Mouse (Mus musculus) ES-Bruce4 (cell line): Measurements from ENCODE around the gene Qars. TPM values are rescaled to one million over a fixed set of nuclear protein-coding genes. Genes with fewer than 3 reads are reported as not detected.

ENCODE experiments used
- H3K27ac ChIP-seq: 2 replicates; pipeline ENCODE4 v1.5.1; 2012; ENCODE audit warnings: low read length, inconsistent platforms; ENCODE audit not compliant: insufficient read depth
- H3K27me3 ChIP-seq: 2 replicates; pipeline ENCODE4 v1.6.1; 2012; ENCODE audit warnings: mild to moderate bottlenecking, low read length, inconsistent platforms; ENCODE audit not compliant: control insufficient read depth, poor library complexity, insufficient read depth, severe bottlenecking
- H3K36me3 ChIP-seq: 2 replicates; pipeline ENCODE4 v1.6.1; 2012; ENCODE audit warnings: inconsistent platforms, mild to moderate bottlenecking, low read length, moderate library complexity; ENCODE audit not compliant: control insufficient read depth, poor library complexity, insufficient read depth, severe bottlenecking
- H3K4me1 ChIP-seq: one replicate; pipeline ENCODE4 v1.8.1; 2011; ENCODE audit warnings: low read length; ENCODE audit not compliant: control insufficient read depth, insufficient read depth
- H3K4me3 ChIP-seq: 2 replicates; pipeline ENCODE4 v1.5.1; 2011; ENCODE audit warnings: low read depth, mild to moderate bottlenecking, low read length
- H3K9ac ChIP-seq: 2 replicates; pipeline ENCODE4 v1.6.1; 2012; ENCODE audit warnings: low read depth, mild to moderate bottlenecking, inconsistent platforms; ENCODE audit not compliant: poor library complexity, severe bottlenecking
- H3K9me3 ChIP-seq: replicated peaks from 2 replicates; pipeline ENCODE4 v1.6.1; 2012; ENCODE audit warnings: mild to moderate bottlenecking, low read length, inconsistent platforms; ENCODE audit not compliant: control insufficient read depth, poor library complexity, insufficient read depth, severe bottlenecking
- CTCF ChIP-seq: IDR thresholded peaks from one replicate; pipeline ENCODE4 v1.8.1; 2011; ENCODE audit warnings: low read depth, low read length
- EP300 ChIP-seq: IDR thresholded peaks from 2 replicates; pipeline ENCODE4 v1.6.1; 2011; ENCODE audit warnings: low read depth, low read length; ENCODE audit not compliant: insufficient read depth
- POLR2A ChIP-seq: IDR thresholded peaks from one replicate; pipeline ENCODE4 v1.8.1; 2011; ENCODE audit warnings: low read length; ENCODE audit not compliant: insufficient read depth
- polyA plus RNA-seq: library from polyadenylated mRNA; stranded (reverse); fragments of >200 nt; gene quantifications from 2 replicates; pipeline ENCODE4 v1.2.4, GENCODE M21; 2011; ENCODE audit warnings: low read depth; ENCODE audit not compliant: missing spikeins, insufficient read depth, insufficient read length

The Qars gene
- polyA plus RNA-seq, 1 experiment, result 395 TPM

- H3K4me1 ChIP-seq, result no peaks in the 10 kb centered on the region
- H3K4me3 ChIP-seq, result no peak overlapping the region
- no peaks in the 10 kb centered on the region for H3K9me3 ChIP-seq
- no peak overlapping the region for H3K9ac ChIP-seq
- no peak for TF ChIP-seq CTCF
- no peak for TF ChIP-seq EP300
- TF ChIP-seq POLR2A, result no peak
- no peaks in the 10 kb centered on the region for H3K27me3 ChIP-seq
- no peak overlapping the region for H3K27ac ChIP-seq
- H3K36me3 ChIP-seq, result peaks cover 80% of the 10 kb centered on the region
These were observed 23.4 kb downstream of the Qars start for GRCm38 (mm10) chr9:108530954-108531353.

GRCm38 (mm10) chr9:108531496-108531895, 24.0 kb downstream of the Qars start:
- Histone ChIP-seq H3K4me1 (no peaks in the 10 kb centered on the region), H3K4me3 (no peak overlapping the region), H3K9ac (no peak overlapping the region), H3K36me3 (peaks cover 85% of the 10 kb centered on the region), H3K27ac (no peak overlapping the region), H3K27me3 (no peaks in the 10 kb centered on the region), H3K9me3 (no peaks in the 10 kb centered on the region)
- TF ChIP-seq POLR2A (no peak), CTCF (no peak), EP300 (no peak)

- Histone ChIP-seq H3K9ac (no peak overlapping the region), H3K27me3 (no peaks in the 10 kb centered on the region), H3K4me3 (no peak overlapping the region), H3K4me1 (no peaks in the 10 kb centered on the region), H3K36me3 (peaks cover 86% of the 10 kb centered on the region), H3K27ac (no peak overlapping the region), H3K9me3 (no peaks in the 10 kb centered on the region)
- TF ChIP-seq POLR2A (no peak), CTCF (no peak), EP300 (no peak)
These were observed 33.3 kb downstream of the Qars start for GRCm38 (mm10) chr9:108540846-108541245.

GRCm38 (mm10) chr9:108545986-108546385, 38.5 kb downstream of the Qars start:
- H3K27me3 ChIP-seq, result no peaks in the 10 kb centered on the region
- H3K9ac ChIP-seq, result no peak overlapping the region
- H3K4me1 ChIP-seq, result no peaks in the 10 kb centered on the region
- H3K4me3 ChIP-seq, result no peak overlapping the region
- peaks cover 89% of the 10 kb centered on the region for H3K36me3 ChIP-seq
- no peaks in the 10 kb centered on the region for H3K9me3 ChIP-seq
- no peak for TF ChIP-seq EP300
- H3K27ac ChIP-seq, result no peak overlapping the region

GRCm38 (mm10) chr9:108546875-108547274, 39.4 kb downstream of the Qars start:
- TF ChIP-seq EP300 (no peak), CTCF (no peak), POLR2A (no peak)
- Histone ChIP-seq H3K36me3 (peaks cover 88% of the 10 kb centered on the region), H3K9ac (no peak overlapping the region), H3K27ac (no peak overlapping the region), H3K4me3 (no peak overlapping the region), H3K9me3 (no peaks in the 10 kb centered on the region), H3K27me3 (no peaks in the 10 kb centered on the region), H3K4me1 (no peaks in the 10 kb centered on the region)

GRCm38 (mm10) chr9:108559169-108559568, 51.7 kb downstream of the Qars start:
- Histone ChIP-seq H3K9me3 (no peaks in the 10 kb centered on the region), H3K4me3 (no peak overlapping the region), H3K27ac (no peak overlapping the region), H3K4me1 (no peaks in the 10 kb centered on the region), H3K36me3 (peaks cover 68% of the 10 kb centered on the region), H3K9ac (no peak overlapping the region), H3K27me3 (no peaks in the 10 kb centered on the region)
- TF ChIP-seq CTCF (no peak), EP300 (no peak), POLR2A (no peak)
